Mouse (Mus musculus) liver, embryonic 14.5 days (tissue): ENCODE measurements around the gene Msx3.

ENCODE experiments used
- CTCF ChIP-seq: IDR thresholded peaks from 2 replicates; pipeline ENCODE4 v1.5.1; 2016; ENCODE audit warnings: antibody characterized with exemption, low read depth, control low read depth
- EP300 ChIP-seq: IDR thresholded peaks from 2 replicates; pipeline ENCODE4 v1.6.1; 2016; ENCODE audit warnings: antibody characterized with exemption, low read depth

- TF ChIP-seq CTCF (no peak), EP300 (no peak)
These were observed 31.7 kb upstream of the Msx3 start for GRCm38 (mm10) chr7:140080503-140081156.
